Mouse (Mus musculus) liver, adult 2 months (tissue): Measurements from ENCODE around the gene Uncx. TPM values are rescaled to one million over a fixed set of nuclear protein-coding genes. Genes with fewer than 3 reads are reported as not detected.

Experiments used
- DNase-seq: peaks from one replicate; pipeline ENCODE4 v3.0.0-alpha.2; 2011; ENCODE audit warnings: low read depth, low spot score; ENCODE audit errors: extremely low read depth
- H3K27ac ChIP-seq: fragments of 200-500 bp; replicated peaks from 2 replicates; pipeline ENCODE4 v1.5.1; 2012; ENCODE audit warnings: low read depth, mild to moderate bottlenecking, control low read depth, inconsistent platforms, low read length; ENCODE audit not compliant: insufficient read depth
- H3K27me3 ChIP-seq: fragments of 200-500 bp; 2 replicates; pipeline ENCODE4 v1.6.1; 2012; ENCODE audit warnings: mild to moderate bottlenecking, moderate library complexity, low read length, inconsistent platforms; ENCODE audit not compliant: control insufficient read depth, insufficient read depth
- H3K36me3 ChIP-seq: fragments of 200-500 bp; 2 replicates; pipeline ENCODE4 v1.6.1; 2012; ENCODE audit warnings: low read length, inconsistent platforms; ENCODE audit not compliant: control insufficient read depth, insufficient read depth
- H3K4me1 ChIP-seq: fragments of 200-500 bp; 2 replicates; pipeline ENCODE4 v1.6.1; 2011; ENCODE audit warnings: low read length; ENCODE audit not compliant: control insufficient read depth, insufficient read depth
- H3K4me3 ChIP-seq: fragments of 200-500 bp; 2 replicates; pipeline ENCODE4 v1.5.1; 2011; ENCODE audit warnings: low read depth, mild to moderate bottlenecking, control low read depth, low read length, moderate library complexity; ENCODE audit not compliant: insufficient read depth
- H3K79me2 ChIP-seq: fragments of 200-500 bp; 2 replicates; pipeline ENCODE4 v1.6.1; 2012; ENCODE audit warnings: inconsistent platforms, mild to moderate bottlenecking, low read length, moderate library complexity; ENCODE audit not compliant: control insufficient read depth, insufficient read depth
- H3K9ac ChIP-seq: fragments of 200-500 bp; 2 replicates; pipeline ENCODE4 v1.6.1; 2012; ENCODE audit warnings: low read depth, mild to moderate bottlenecking, control low read depth, inconsistent platforms, low read length
- CTCF ChIP-seq: fragments of 200-500 bp; IDR thresholded peaks from 2 replicates; pipeline ENCODE4 v1.5.1; 2011; ENCODE audit warnings: low read depth, low read length, control low read depth
- POLR2A ChIP-seq: fragments of 200-500 bp; IDR thresholded peaks from 2 replicates; pipeline ENCODE4 v1.6.1; 2011; ENCODE audit warnings: low read length, control low read depth; ENCODE audit not compliant: insufficient read depth; ENCODE audit errors: extremely low read depth
- WGBS: fragments of 180-500 bp; shearing (Covaris S2); methylation state at CpG from one replicate; pipeline ENCODE4 v1.1.7; 2018; 5-methylcytosine and 5-hydroxymethylcytosine counted together
- polyA plus RNA-seq: library from polyadenylated mRNA; depleted of rRNA; stranded (reverse); fragments of >200 nt; gene quantifications from 2 replicates; pipeline ENCODE4 v1.2.3, GENCODE M21; 2012
- total RNA-seq: library from RNA; depleted of rRNA; stranded (reverse); fragments of >200 nt; gene quantifications from 2 replicates; pipeline ENCODE4 v1.2.3, GENCODE M21; 2014

The Uncx gene
- total and polyA plus RNA-seq, 2 experiments = not detected

DNA sequence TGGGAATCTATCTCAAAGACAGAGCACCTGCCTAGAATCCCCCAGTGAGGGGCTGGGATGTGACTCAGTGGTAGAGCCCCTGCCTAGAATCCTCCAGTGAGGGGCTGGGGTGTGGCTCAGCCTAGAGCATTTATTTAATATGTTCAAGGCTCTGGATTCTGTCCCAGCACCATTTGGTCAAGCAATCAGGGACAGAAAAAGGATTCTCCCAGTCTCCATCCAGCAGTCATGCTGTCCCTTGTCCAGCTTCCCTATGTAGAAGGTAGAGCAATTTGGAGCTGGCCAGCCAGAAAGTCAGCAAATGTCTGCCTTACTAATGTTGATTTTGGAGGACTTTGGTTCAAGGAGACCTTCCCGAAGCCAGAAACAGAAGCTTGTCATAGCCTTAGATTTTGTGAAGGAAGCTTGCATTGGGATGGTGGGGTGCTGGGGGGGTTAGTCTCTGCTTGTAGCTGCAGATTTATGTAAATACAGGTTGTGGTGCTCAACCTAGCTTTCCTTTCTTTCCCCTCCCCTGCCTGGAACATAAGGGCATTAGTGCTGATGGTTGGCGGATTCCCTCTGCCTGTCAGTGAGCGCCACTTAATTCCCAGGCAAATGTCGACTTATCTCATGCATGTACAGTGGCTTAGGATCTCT is 18.2 kb downstream of the Uncx start:
- Histone ChIP-seq H3K9ac (no peak overlapping the region), H3K27me3 (peaks cover 18% of the 10 kb centered on the region; the same call in 1 of the 2 replicates), H3K27ac (no peak overlapping the region), H3K36me3 (no peaks in the 10 kb centered on the region), H3K4me1 (peaks cover 12% of the 10 kb centered on the region), H3K4me3 (no peak overlapping the region), H3K79me2 (no peaks in the 10 kb centered on the region)
- 68% methylated on average over 4 of the region's 4 CpGs for WGBS
- no peak for TF ChIP-seq POLR2A
- no peak for TF ChIP-seq CTCF
- no peak for DNase-seq

DNA sequence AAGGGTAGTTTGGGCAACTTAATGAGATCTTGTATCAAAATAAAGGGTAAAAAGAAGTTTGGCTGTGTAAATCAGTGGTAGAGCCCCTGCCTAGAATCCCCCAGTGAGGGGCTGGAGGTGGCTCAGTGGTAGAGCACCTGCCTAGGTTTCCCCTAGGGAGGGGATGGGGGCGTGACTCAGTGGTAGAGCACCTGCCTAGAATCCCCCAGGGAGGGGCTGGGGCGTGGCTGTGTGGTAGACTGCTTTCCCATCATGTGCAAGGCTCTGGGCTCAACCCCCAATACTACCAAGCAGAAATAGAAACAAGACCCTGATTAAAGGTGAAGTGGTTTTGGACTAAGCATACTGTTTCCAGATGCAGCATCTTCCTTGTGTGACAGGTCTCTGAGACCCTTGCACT is 21.4 kb downstream of the Uncx start:
- no peak overlapping the region for H3K4me3 ChIP-seq
- DNase-seq = no peak
- H3K27ac ChIP-seq = no peak overlapping the region
- H3K27me3 ChIP-seq = 0 out of 2 replicates have a peak, but pooled peaks cover 6% of the 10 kb centered on the region
- no peak overlapping the region for H3K9ac ChIP-seq
- WGBS = 43% methylated on average over 2 of the region's 2 CpGs
- peaks cover 5% of the 10 kb centered on the region for H3K4me1 ChIP-seq
- TF ChIP-seq POLR2A (no peak), CTCF (no peak)
- H3K79me2 ChIP-seq = no peaks in the 10 kb centered on the region
- no peaks in the 10 kb centered on the region for H3K36me3 ChIP-seq

DNA sequence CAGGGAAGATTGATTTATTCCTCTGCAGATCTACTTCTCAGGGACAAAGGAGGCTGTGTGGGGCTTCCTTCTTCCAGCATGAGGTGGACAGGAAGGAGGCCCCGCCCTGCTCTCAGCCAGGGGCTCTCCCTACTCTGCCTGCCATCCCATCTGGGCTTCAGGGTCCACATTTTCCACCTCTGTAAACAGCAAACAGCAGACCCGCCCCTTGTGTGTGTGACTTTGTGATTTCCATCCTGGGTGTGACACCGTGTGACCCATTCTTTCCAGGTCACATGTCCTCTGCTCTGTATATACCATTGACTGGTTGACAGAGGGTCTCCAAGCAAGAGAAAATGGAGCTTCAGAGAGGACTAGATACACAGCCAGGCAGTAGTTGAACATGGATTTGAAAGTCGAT is 22.2 kb downstream of the Uncx start:
- WGBS = 48% methylated on average over 4 of the region's 4 CpGs
- Histone ChIP-seq H3K4me1 (no peaks in the 10 kb centered on the region), H3K27me3 (0 out of 2 replicates have a peak, but pooled peaks cover 6% of the 10 kb centered on the region), H3K36me3 (no peaks in the 10 kb centered on the region), H3K79me2 (no peaks in the 10 kb centered on the region), H3K4me3 (no peak overlapping the region), H3K27ac (no peak overlapping the region), H3K9ac (no peak overlapping the region)
- DNase-seq = no peak
- TF ChIP-seq POLR2A = no peak
- TF ChIP-seq CTCF = no peak

- H3K27me3 ChIP-seq = 0 out of 2 replicates have a peak, but pooled peaks cover 6% of the 10 kb centered on the region
Observed at GRCm38 (mm10) chr5:139566640-139567399, 23.5 kb downstream of the Uncx start.

DNA sequence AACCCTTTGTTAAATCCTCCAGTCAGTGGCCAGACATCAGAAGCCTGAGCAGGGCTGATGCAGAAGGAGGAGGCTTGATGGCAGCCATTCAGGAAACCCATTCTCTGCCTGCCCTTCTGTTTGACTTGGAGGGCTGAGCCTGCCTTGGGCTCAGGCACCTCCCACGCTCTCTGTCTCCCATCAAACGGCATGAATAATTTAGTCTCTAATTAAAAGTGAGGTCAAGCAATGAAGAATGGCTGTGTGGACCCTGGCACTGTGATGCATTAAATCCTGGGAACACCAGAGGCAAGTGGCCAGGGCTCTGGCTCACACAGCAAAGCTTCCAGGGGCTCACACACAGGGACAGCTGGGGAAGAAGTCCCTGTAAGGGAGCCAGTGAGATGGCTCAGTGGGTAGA is 24.8 kb downstream of the Uncx start:
- no peak overlapping the region for H3K4me3 ChIP-seq
- no peak for DNase-seq
- H3K79me2 ChIP-seq = no peaks in the 10 kb centered on the region
- H3K9ac ChIP-seq = no peak overlapping the region
- 0 out of 2 replicates have a peak, but pooled peaks cover 3% of the 10 kb centered on the region for H3K27me3 ChIP-seq
- no peak overlapping the region for H3K27ac ChIP-seq
- WGBS = 37% methylated on average over 2 of the region's 2 CpGs
- TF ChIP-seq POLR2A (no peak), CTCF (no peak)
- no peaks in the 10 kb centered on the region for H3K4me1 ChIP-seq
- H3K36me3 ChIP-seq = no peaks in the 10 kb centered on the region

More at GRCm38 (mm10) chr5:139566640-139567399, 23.5 kb downstream of the Uncx start:
- H3K79me2 ChIP-seq = no peaks in the 10 kb centered on the region
- H3K9ac ChIP-seq = no peak overlapping the region
- TF ChIP-seq CTCF = peak; percentile 31
- no peak for TF ChIP-seq POLR2A
- WGBS = 67% methylated on average over 6 of the region's 6 CpGs
- no peak for DNase-seq
- H3K4me3 ChIP-seq = no peak overlapping the region
- H3K36me3 ChIP-seq = no peaks in the 10 kb centered on the region
- H3K4me1 ChIP-seq = no peaks in the 10 kb centered on the region
- H3K27ac ChIP-seq = no peak overlapping the region

GRCm38 (mm10) chr5:139572526-139572925 is 29.2 kb downstream of the Uncx start:
- DNase-seq = no peak
- TF ChIP-seq CTCF (no peak), POLR2A (no peak)
- no peak overlapping the region for H3K27ac ChIP-seq
- no peak overlapping the region for H3K4me3 ChIP-seq
- no peaks in the 10 kb centered on the region for H3K36me3 ChIP-seq
- no peaks in the 10 kb centered on the region for H3K79me2 ChIP-seq
- WGBS = 48% methylated on average over 7 of the region's 7 CpGs
- no peaks in the 10 kb centered on the region for H3K27me3 ChIP-seq
- H3K9ac ChIP-seq = no peak overlapping the region
- H3K4me1 ChIP-seq = no peaks in the 10 kb centered on the region
